8 mouse cellular contexts compared by ENCODE assay signal in the genomic region with DNA sequence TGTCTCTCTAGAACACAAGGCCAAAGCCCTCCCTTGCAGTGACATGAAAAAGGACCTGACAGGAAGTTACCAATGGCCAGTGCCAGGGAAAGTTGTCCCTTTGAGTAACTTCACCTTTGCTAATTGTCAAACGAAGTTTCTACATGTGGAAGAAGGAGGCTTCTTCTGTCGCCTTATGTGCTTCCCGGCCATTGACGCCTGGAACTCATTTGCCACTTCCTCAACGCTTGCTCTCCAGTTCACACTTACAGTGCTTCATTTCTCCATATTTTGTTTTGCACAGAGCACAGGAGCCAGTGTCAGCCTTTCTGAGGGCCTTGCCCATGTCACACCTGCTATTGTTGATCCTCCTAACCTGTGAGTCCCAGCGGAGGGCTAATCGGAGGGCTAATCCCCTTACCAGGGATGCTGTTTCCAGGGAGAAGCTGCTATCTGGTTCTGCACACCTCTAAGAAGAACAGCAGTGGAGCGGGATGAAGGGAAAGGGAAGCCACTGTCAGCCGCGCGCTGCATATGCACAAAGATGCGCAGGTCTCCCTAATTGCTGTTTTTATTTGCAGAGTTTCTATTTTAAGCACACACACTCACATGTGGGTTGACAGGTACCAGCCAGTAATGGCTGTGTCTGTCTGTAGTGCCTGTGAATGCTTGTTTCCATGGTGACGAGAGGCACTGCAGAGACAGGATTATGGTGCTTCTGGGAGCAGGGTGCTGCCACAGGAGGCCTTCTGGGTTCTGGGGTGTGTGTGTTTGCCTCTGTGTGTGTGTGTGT.
DNase-seq lines count a peak whose midpoint lies in the region; ATAC-seq and TF ChIP-seq lines count a peak whose summit lies in the region.

No protein-coding gene starts in this region.

- H3K27ac ChIP-seq in lung, embryonic 14.5 days (ENCODE audit: low read depth): no peak overlapping the region
- H3K27ac ChIP-seq in hindbrain, embryonic 11.5 days (ENCODE audit: low read depth, low read length): peak overlapping the region; percentile 30; the same call in 1 of the 2 replicates
- peak overlapping the region; percentile 88 for H3K27ac ChIP-seq in midbrain, embryonic 12.5 days (replicated peaks)
- H3K27ac ChIP-seq in cerebellum, adult 2 months (ENCODE audit: insufficient read depth, low read length): no peak overlapping the region

- DNase-seq in lung, embryonic 14.5 days: peak; percentile 30
- no peak for DNase-seq in lung, postnatal 14 days
- peak; percentile 46 for DNase-seq in hindbrain, embryonic 11.5 days (ENCODE audit: low spot score)
- DNase-seq in cerebellum, adult 2 months: no peak
- no peak for DNase-seq in lung, postnatal 10 days
- no peak for DNase-seq in cerebellum, postnatal 10 days
- DNase-seq in spleen, postnatal 10 days (ENCODE audit: low spot score in 2 of 2): no peak

- TF ChIP-seq POLR2A in cerebellum, adult 2 months (IDR thresholded peaks at IDR 0.05; ENCODE audit: borderline replicate concordance, insufficient read depth, low read length): no peak

- no peak for ATAC-seq in lung, embryonic 14.5 days (ENCODE audit: insufficient read depth)
- peak; percentile 48; the same call in 1 of the 2 replicates for ATAC-seq in hindbrain, embryonic 11.5 days (ENCODE audit: low FRiP score)
- peak; percentile 77 for ATAC-seq in midbrain, embryonic 12.5 days (ENCODE audit: low FRiP score, low read depth)

- no peaks in the 10 kb centered on the region for H3K9me3 ChIP-seq in lung, embryonic 14.5 days (ENCODE audit: low read depth, low read length)
- no peaks in the 10 kb centered on the region for H3K9me3 ChIP-seq in hindbrain, embryonic 11.5 days (ENCODE audit: control insufficient read depth, low read length)
- H3K9me3 ChIP-seq in midbrain, embryonic 12.5 days: no peaks in the 10 kb centered on the region

- H3K4me2 ChIP-seq in lung, embryonic 14.5 days: no peak overlapping the region
- H3K4me2 ChIP-seq in hindbrain, embryonic 11.5 days (replicated peaks; ENCODE audit: low read depth, low read length): no peak overlapping the region
- H3K4me2 ChIP-seq in midbrain, embryonic 12.5 days (replicated peaks): peak overlapping the region; percentile 30

- H3K4me1 ChIP-seq in lung, embryonic 14.5 days (ENCODE audit: insufficient read depth): no peaks in the 10 kb centered on the region; the same call in 1 of the 2 replicates
- H3K4me1 ChIP-seq in hindbrain, embryonic 11.5 days (replicated peaks; ENCODE audit: control insufficient read depth, insufficient read depth, low read length): peaks cover 16% of the 10 kb centered on the region
- H3K4me1 ChIP-seq in midbrain, embryonic 12.5 days: peaks cover 70% of the 10 kb centered on the region
- 0 out of 2 replicates have a peak, but pooled peaks cover 4% of the 10 kb centered on the region for H3K4me1 ChIP-seq in cerebellum, adult 2 months (ENCODE audit: control insufficient read depth, insufficient read depth, low read length)

- TF ChIP-seq CTCF in lung, embryonic 14.5 days (IDR thresholded peaks at IDR 0.05; ENCODE audit: low read depth): no peak
- no peak for TF ChIP-seq CTCF in cerebellum, adult 2 months (IDR thresholded peaks at IDR 0.05; ENCODE audit: borderline replicate concordance, insufficient read depth, low read depth, low read length)

- no peak overlapping the region for H3K9ac ChIP-seq in lung, embryonic 14.5 days
- no peak overlapping the region for H3K9ac ChIP-seq in hindbrain, embryonic 11.5 days (ENCODE audit: low read depth, low read length)
- H3K9ac ChIP-seq in midbrain, embryonic 12.5 days (replicated peaks): no peak overlapping the region

- WGBS in lung, embryonic 14.5 days: 57% methylated on average over 13 of the region's 13 CpGs
- WGBS in hindbrain, embryonic 11.5 days: 66% methylated on average over 13 of the region's 13 CpGs
- WGBS in midbrain, embryonic 12.5 days: 39% methylated on average over 13 of the region's 13 CpGs
- WGBS in cerebellum, adult 2 months: 89% methylated on average over 13 of the region's 13 CpGs

- H3K4me3 ChIP-seq in lung, embryonic 14.5 days (ENCODE audit: low read depth, low read length): no peak overlapping the region
- no peak overlapping the region for H3K4me3 ChIP-seq in hindbrain, embryonic 11.5 days (ENCODE audit: low read depth, low read length)
- no peak overlapping the region for H3K4me3 ChIP-seq in midbrain, embryonic 12.5 days
- H3K4me3 ChIP-seq in cerebellum, adult 2 months (replicated peaks; ENCODE audit: insufficient read depth, low read depth, low read length): no peak overlapping the region

- H3K27me3 ChIP-seq in lung, embryonic 14.5 days (ENCODE audit: insufficient read depth, low read length): no peaks in the 10 kb centered on the region
- no peaks in the 10 kb centered on the region for H3K27me3 ChIP-seq in hindbrain, embryonic 11.5 days (ENCODE audit: control insufficient read depth, insufficient read depth, low read length)
- no peaks in the 10 kb centered on the region for H3K27me3 ChIP-seq in midbrain, embryonic 12.5 days
- no peaks in the 10 kb centered on the region for H3K27me3 ChIP-seq in cerebellum, adult 2 months (ENCODE audit: control insufficient read depth, insufficient read depth, low read length)

- H3K36me3 ChIP-seq in lung, embryonic 14.5 days (ENCODE audit: insufficient read depth): no peaks in the 10 kb centered on the region
- H3K36me3 ChIP-seq in hindbrain, embryonic 11.5 days (ENCODE audit: control insufficient read depth, insufficient read depth, low read length): no peaks in the 10 kb centered on the region
- no peaks in the 10 kb centered on the region for H3K36me3 ChIP-seq in midbrain, embryonic 12.5 days

Comparison
In these comparisons a context has a peak if more than half of its experiments do, and no peak if none do; other contexts are left out.
1. DNase-seq: peak in lung, embryonic 14.5 days (single experiment) and hindbrain, embryonic 11.5 days (single experiment); none in lung, postnatal 14 days (single experiment), cerebellum, adult 2 months (0 of 2), lung, postnatal 10 days (single experiment), cerebellum, postnatal 10 days (0 of 2) and spleen, postnatal 10 days (0 of 2).
2. H3K27ac ChIP-seq: peak in hindbrain, embryonic 11.5 days (single experiment) and midbrain, embryonic 12.5 days (single experiment); none in lung, embryonic 14.5 days (single experiment) and cerebellum, adult 2 months (single experiment).